Comparison of ENCODE assay signal across 24 mouse cellular contexts in the genomic region with DNA sequence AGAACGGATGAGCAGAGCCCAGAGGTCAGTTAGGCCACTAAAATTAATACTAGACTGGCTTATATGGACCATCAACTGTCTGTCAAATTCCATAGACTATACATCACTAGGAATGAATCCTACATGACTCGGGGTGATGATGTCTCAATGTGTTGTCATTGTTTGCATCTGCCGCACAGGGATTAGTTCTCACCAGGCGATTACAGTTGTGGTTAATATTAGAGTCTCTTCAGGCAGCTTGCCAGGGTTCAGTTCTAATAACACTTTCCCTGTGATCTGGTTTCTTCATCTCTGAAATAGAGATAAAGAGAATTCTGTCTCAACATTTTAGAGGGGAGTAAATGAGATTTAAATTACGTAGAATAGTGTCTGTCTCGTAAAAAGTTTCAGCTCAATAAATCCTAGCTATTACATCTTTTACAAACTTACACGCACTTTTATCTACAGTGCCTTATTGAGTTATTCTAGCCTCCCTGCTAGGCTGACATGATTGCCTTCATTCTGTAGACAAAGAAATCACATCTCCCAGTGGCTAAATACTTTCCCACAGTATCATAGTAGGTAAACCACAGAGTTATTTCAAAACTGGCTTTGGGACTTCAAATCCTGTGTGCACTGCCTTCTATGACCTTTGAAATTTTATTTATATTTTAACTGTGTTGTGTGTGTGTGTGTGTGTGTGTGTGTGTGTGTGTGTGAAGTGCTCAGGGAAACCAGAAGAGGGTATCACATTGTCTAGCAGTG.
"Had no signal": no experiment of that assay in that cellular context is flagged by ENCODE, and none has a peak within 500 bp of the region (broad histone marks: within the 10 kb centered on the region; RNA-seq: fewer than 3 reads in every experiment).

No protein-coding gene starts in this region.

- ATAC-seq: liver, embryonic 12.5 days; midbrain, embryonic 13.5 days; midbrain, embryonic 16.5 days had no signal

- H3K36me3 ChIP-seq: kidney, embryonic 15.5 days; limb, embryonic 12.5 days; liver, embryonic 12.5 days; liver, embryonic 15.5 days; lung, embryonic 15.5 days; midbrain, embryonic 10.5 days; midbrain, embryonic 13.5 days had no signal

- H3K27me3 ChIP-seq: kidney, embryonic 15.5 days; limb, embryonic 12.5 days; liver, embryonic 12.5 days; liver, embryonic 15.5 days; lung, embryonic 15.5 days had no signal

- H3K27ac ChIP-seq: kidney, embryonic 15.5 days; limb, embryonic 12.5 days; liver, embryonic 12.5 days; liver, embryonic 15.5 days; lung, embryonic 15.5 days; midbrain, embryonic 10.5 days; midbrain, embryonic 13.5 days; stomach, postnatal 0 days had no signal

- H3K4me1 ChIP-seq: limb, embryonic 12.5 days; liver, embryonic 12.5 days; liver, embryonic 15.5 days; lung, embryonic 15.5 days; megakaryocyte, embryonic 14.5 days; midbrain, embryonic 10.5 days; midbrain, embryonic 13.5 days had no signal

- DNase-seq: kidney, postnatal 10 days; kidney, postnatal 36 days; layer of hippocampus, postnatal 36 days; liver; lung, adult 18-20 months; lung, postnatal 10 days; lung, postnatal 36 days; right cerebral cortex, adult 18-20 months; right cerebral cortex, postnatal 14 days; right cerebral cortex, postnatal 4 days; thymus, adult 2 months; thymus, postnatal 14 days; thymus, postnatal 4 days had no signal

- H3K4me3 ChIP-seq: kidney, embryonic 15.5 days; left cerebral cortex, adult 2 months; limb, embryonic 12.5 days; liver, embryonic 12.5 days; liver, embryonic 15.5 days; lung, embryonic 15.5 days; megakaryocyte, embryonic 14.5 days; midbrain, embryonic 10.5 days; midbrain, embryonic 13.5 days had no signal
